Mouse (Mus musculus) heart, postnatal 0 days (tissue): Measurements from ENCODE around the gene Epn1.

Experiments used
- CTCF ChIP-seq: IDR thresholded peaks from 2 replicates; pipeline ENCODE4 v1.5.1; 2016; ENCODE audit warnings: antibody characterized with exemption, control low read depth, low read depth
- EP300 ChIP-seq: IDR thresholded peaks from 2 replicates; pipeline ENCODE4 v1.6.1; 2016; ENCODE audit warnings: antibody characterized with exemption, low read depth

DNA sequence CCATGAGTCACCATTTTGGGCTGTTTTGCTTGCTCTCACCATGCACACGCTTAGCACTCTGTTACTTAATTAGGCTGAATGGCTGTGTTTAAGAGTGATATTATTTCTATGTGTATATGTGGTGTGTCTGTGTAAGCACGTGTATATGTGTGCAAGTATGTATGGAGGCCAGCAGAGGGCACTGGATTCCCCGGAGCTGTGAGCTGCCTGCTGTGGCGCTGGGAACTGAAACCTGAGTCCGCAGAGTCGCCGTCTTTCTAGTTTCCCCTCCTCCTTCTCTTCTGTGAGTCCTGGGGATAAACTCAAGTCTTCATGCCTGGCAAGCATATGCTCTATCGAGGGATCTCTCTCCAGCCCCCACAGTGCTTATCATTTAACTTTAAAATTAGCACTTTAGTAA lies 29.3 kb downstream of the Epn1 start:
- TF ChIP-seq CTCF = no peak
- no peak for TF ChIP-seq EP300
